Mouse (Mus musculus): ENCODE results near the gene Abcc3. TPM values are rescaled to one million over a fixed set of nuclear protein-coding genes. Genes with fewer than 3 reads are reported as not detected.
"Not testable (repeated sequence)": the region's sequence is repeated elsewhere in the genome, so short reads cannot be mapped to it uniquely, and the experiment has no call there.

Gene Abcc3
- polyA plus RNA-seq, 1 experiment = 1.9 TPM

DNA sequence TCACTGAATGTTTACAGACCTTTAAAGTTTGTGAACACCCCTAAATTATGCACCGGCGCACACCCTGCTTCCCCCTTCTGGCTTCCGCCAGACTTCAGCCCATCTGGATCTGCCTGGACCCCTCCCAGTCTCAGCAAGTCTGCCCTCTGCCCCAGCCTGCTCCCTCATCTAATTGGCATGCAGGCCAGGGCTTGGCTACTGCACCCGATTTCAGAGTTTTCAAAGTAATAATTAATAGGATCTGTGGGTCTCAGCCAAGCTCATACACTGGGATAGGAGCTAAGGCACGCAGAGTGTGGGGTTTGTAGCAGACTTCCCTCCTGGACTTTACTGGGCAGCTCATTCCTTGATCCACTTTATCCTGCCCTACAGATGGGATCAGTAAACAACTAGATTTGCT lies 11.4 kb upstream of the Abcc3 start:
- H3K4me1 ChIP-seq (ENCODE audit: control insufficient read depth, insufficient read depth, low read length) = no peaks in the 10 kb centered on the region
- H3K4me3 ChIP-seq (ENCODE audit: insufficient read depth, low read length) = no peak overlapping the region
- H3K27ac ChIP-seq (ENCODE audit: insufficient read depth, low read length) = no peak overlapping the region
- TF ChIP-seq POLR2A (IDR thresholded peaks at IDR 0.05; ENCODE audit: low read depth, low read length) (no peak), CTCF (IDR thresholded peaks at IDR 0.05; ENCODE audit: borderline replicate concordance, insufficient read depth, low read length) (no peak)

GRCm38 (mm10) chr11:94403757-94404156 lies 11.0 kb upstream of the Abcc3 start:
- H3K4me1 ChIP-seq (ENCODE audit: control insufficient read depth, insufficient read depth, low read length) = no peaks in the 10 kb centered on the region
- H3K27ac ChIP-seq (ENCODE audit: insufficient read depth, low read length) = no peak overlapping the region
- no peak for TF ChIP-seq POLR2A (IDR thresholded peaks at IDR 0.05; ENCODE audit: low read depth, low read length)
- no peak for TF ChIP-seq CTCF (IDR thresholded peaks at IDR 0.05; ENCODE audit: borderline replicate concordance, insufficient read depth, low read length)
- no peak overlapping the region for H3K4me3 ChIP-seq (ENCODE audit: insufficient read depth, low read length)

- no peak for TF ChIP-seq POLR2A (IDR thresholded peaks at IDR 0.05; ENCODE audit: low read depth, low read length)
- no peak for TF ChIP-seq CTCF (IDR thresholded peaks at IDR 0.05; ENCODE audit: borderline replicate concordance, insufficient read depth, low read length)
- no peaks in the 10 kb centered on the region for H3K4me1 ChIP-seq (ENCODE audit: control insufficient read depth, insufficient read depth, low read length)
- no peak overlapping the region for H3K27ac ChIP-seq (ENCODE audit: insufficient read depth, low read length)
- H3K4me3 ChIP-seq (ENCODE audit: insufficient read depth, low read length) = no peak overlapping the region
Measured at GRCm38 (mm10) chr11:94402731-94403130, 9.9 kb upstream of the Abcc3 start.

GRCm38 (mm10) chr11:94402029-94402428 lies 9.2 kb upstream of the Abcc3 start:
- H3K4me3 ChIP-seq (ENCODE audit: insufficient read depth, low read length); H3K4me1 ChIP-seq (ENCODE audit: control insufficient read depth, insufficient read depth, low read length); H3K27ac ChIP-seq (ENCODE audit: insufficient read depth, low read length): not testable (repeated sequence)

GRCm38 (mm10) chr11:94400996-94401395 lies 8.2 kb upstream of the Abcc3 start:
- TF ChIP-seq CTCF (IDR thresholded peaks at IDR 0.05; ENCODE audit: borderline replicate concordance, insufficient read depth, low read length) (no peak), POLR2A (IDR thresholded peaks at IDR 0.05; ENCODE audit: low read depth, low read length) (no peak)
- Histone ChIP-seq H3K4me1 (ENCODE audit: control insufficient read depth, insufficient read depth, low read length) (no peaks in the 10 kb centered on the region), H3K4me3 (ENCODE audit: insufficient read depth, low read length) (no peak overlapping the region), H3K27ac (ENCODE audit: insufficient read depth, low read length) (no peak overlapping the region)

DNA sequence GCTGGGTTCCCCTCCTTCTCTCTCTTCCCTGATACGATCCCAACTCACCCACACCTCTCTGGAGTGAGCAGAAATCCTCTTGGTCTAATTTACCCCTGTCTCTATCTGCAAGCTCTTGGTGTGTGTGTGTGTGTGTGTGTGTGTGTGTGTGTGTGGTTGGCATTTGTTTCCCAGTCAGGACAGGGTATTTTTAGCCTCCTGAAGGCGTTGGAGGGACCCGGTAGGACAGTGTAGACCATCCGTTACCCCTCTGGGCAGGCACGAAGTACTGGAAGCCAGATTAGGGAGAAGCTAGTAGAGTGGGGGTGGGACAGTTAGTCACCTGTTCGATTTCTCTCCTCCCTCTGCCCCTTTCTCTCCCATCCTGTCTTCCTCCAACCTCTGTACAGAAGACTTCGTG lies 1.3 kb upstream of the Abcc3 start:
- no peaks in the 10 kb centered on the region; the same call in 1 of the 2 replicates for H3K4me1 ChIP-seq (ENCODE audit: control insufficient read depth, insufficient read depth, low read length)
- H3K4me3 ChIP-seq (ENCODE audit: insufficient read depth, low read length) = no peak overlapping the region
- no peak overlapping the region for H3K27ac ChIP-seq (ENCODE audit: insufficient read depth, low read length)
- TF ChIP-seq CTCF (IDR thresholded peaks at IDR 0.05; ENCODE audit: borderline replicate concordance, insufficient read depth, low read length) = no peak
- TF ChIP-seq POLR2A (IDR thresholded peaks at IDR 0.05; ENCODE audit: low read depth, low read length) = no peak

DNA sequence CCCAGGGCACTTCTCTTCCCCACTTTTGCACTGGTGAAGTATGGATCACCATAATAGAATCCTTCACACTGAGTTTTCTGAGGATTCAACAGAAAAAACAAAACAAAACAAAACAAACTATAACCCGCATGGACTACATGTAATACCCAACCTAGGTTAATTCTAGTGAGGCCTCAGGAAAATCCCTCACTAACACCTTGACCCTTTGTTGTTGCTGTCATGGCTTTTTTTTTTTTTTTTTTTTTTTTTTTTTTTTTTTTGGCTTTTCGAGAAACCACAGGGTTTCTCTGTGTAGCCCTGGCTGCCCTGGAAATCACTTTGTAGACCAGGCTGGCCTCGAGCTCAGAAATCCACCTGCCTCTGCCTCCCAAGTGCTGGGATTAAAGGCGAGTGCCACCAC lies 693 bp upstream of the Abcc3 start:
- H3K27ac ChIP-seq (ENCODE audit: insufficient read depth, low read length); H3K4me1 ChIP-seq (ENCODE audit: control insufficient read depth, insufficient read depth, low read length); H3K4me3 ChIP-seq (ENCODE audit: insufficient read depth, low read length): not testable (repeated sequence)

GRCm38 (mm10) chr11:94391661-94392060 lies 1.1 kb downstream of the Abcc3 start:
- H3K4me3 ChIP-seq (ENCODE audit: insufficient read depth, low read length) = no peak overlapping the region

DNA sequence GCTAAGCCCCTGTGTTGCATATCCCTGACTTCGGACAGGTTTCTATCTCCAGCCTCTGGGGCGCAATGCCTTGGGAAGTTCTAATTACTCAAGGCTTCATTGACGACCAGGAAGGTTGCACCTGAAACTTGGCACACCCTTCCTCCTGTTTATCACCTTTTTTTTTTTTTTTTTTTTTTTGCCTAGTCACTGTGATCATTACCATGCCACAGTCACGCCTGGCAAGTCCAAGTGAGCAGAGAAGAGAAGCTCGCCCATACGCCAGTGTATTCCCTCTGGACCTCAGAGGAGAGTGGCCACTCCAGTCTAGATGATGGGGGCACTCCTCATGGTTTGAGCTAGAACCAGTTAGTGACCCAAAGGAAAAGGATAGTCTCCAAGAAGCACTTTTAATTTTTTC lies 2.0 kb downstream of the Abcc3 start:
- no peak overlapping the region for H3K27ac ChIP-seq (ENCODE audit: insufficient read depth, low read length)
- peaks cover 2% of the 10 kb centered on the region for H3K4me1 ChIP-seq (ENCODE audit: control insufficient read depth, insufficient read depth, low read length)
- no peak for TF ChIP-seq POLR2A (IDR thresholded peaks at IDR 0.05; ENCODE audit: low read depth, low read length)
- H3K4me3 ChIP-seq (ENCODE audit: insufficient read depth, low read length) = no peak overlapping the region

More at GRCm38 (mm10) chr11:94391661-94392060, 1.1 kb downstream of the Abcc3 start:
- Histone ChIP-seq H3K4me1 (ENCODE audit: control insufficient read depth, insufficient read depth, low read length) (peaks cover 1% of the 10 kb centered on the region), H3K27ac (ENCODE audit: insufficient read depth, low read length) (no peak overlapping the region)
- TF ChIP-seq CTCF (IDR thresholded peaks at IDR 0.05; ENCODE audit: borderline replicate concordance, insufficient read depth, low read length) (no peak), POLR2A (IDR thresholded peaks at IDR 0.05; ENCODE audit: low read depth, low read length) (no peak)

GRCm38 (mm10) chr11:94389724-94390396 lies 2.9 kb downstream of the Abcc3 start:
- TF ChIP-seq CTCF (IDR thresholded peaks at IDR 0.05; ENCODE audit: borderline replicate concordance, insufficient read depth, low read length) (no peak), POLR2A (IDR thresholded peaks at IDR 0.05; ENCODE audit: low read depth, low read length) (no peak)
- Histone ChIP-seq H3K27ac (ENCODE audit: insufficient read depth, low read length) (no peak overlapping the region), H3K4me3 (ENCODE audit: insufficient read depth, low read length) (no peak overlapping the region), H3K4me1 (ENCODE audit: control insufficient read depth, insufficient read depth, low read length) (peaks cover 2% of the 10 kb centered on the region)

DNA sequence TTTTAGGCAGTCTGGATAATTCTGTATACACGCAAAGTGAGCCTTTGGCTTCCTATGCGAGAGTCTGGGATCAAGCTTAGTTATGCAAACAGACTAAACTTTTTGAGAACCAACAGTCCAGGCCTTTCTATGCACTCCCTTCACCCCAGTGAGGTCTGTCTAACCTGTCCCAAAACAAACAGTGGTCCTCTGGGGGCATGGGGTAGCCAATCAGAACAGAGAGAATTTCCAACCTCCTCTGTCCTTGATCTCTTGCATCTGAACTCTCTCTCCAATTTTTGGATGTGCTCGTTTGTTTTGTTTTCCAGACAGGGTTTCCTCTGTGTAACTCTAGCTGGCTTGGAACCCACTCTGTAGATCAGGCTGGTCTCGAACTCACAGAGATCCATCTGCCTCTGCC lies 3.8 kb downstream of the Abcc3 start:
- Histone ChIP-seq H3K4me3 (ENCODE audit: insufficient read depth, low read length) (no peak overlapping the region), H3K27ac (ENCODE audit: insufficient read depth, low read length) (no peak overlapping the region), H3K4me1 (ENCODE audit: control insufficient read depth, insufficient read depth, low read length) (peaks cover 2% of the 10 kb centered on the region)
- TF ChIP-seq POLR2A (IDR thresholded peaks at IDR 0.05; ENCODE audit: low read depth, low read length) (no peak), CTCF (IDR thresholded peaks at IDR 0.05; ENCODE audit: borderline replicate concordance, insufficient read depth, low read length) (no peak)

All from embryonic fibroblast, embryonic 13.5 days (primary cell).